Mouse (Mus musculus): ENCODE measurements around the gene Rnase12.

- TF ChIP-seq CTCF (IDR thresholded peaks at IDR 0.05; ENCODE audit: low read depth) (no peak), EP300 (IDR thresholded peaks at IDR 0.05; ENCODE audit: low read depth) (no peak)
These were observed 22.3 kb downstream of the Rnase12 start for GRCm38 (mm10) chr14:51035206-51035605.
